Mouse (Mus musculus): ENCODE data around the gene Mrpl58.

Mrpl58 gene

GRCm38 (mm10) chr11:115403338-115404124 lies at the start of gene Mrpl58:
Mrpl58 (plus strand) TSS chr11:115403752.
- peak; percentile 85 to 92 for DNase-seq

- DNase-seq: peak; percentile 75 to 86
Observed at GRCm38 (mm10) chr11:115354183-115354582, 49.4 kb upstream of the Mrpl58 start.

- DNase-seq: peak; percentile 82 to 90
Observed at GRCm38 (mm10) chr11:115358468-115358867, 45.1 kb upstream of the Mrpl58 start.

GRCm38 (mm10) chr11:115359293-115359692 lies 44.3 kb upstream of the Mrpl58 start:
- DNase-seq: no peak

- no peak for DNase-seq
Observed at GRCm38 (mm10) chr11:115359726-115360125, 43.8 kb upstream of the Mrpl58 start.

- DNase-seq: peak; percentile 44 to 48
Observed at GRCm38 (mm10) chr11:115364136-115364535, 39.4 kb upstream of the Mrpl58 start.

- peak; percentile 53 to 65 for DNase-seq
Observed at GRCm38 (mm10) chr11:115366039-115366705, 37.4 kb upstream of the Mrpl58 start.

GRCm38 (mm10) chr11:115366706-115367394 lies 36.7 kb upstream of the Mrpl58 start:
- peak; percentile 63 to 74 for DNase-seq

GRCm38 (mm10) chr11:115367395-115367944 lies 36.1 kb upstream of the Mrpl58 start, which contains the start of gene Hid1:
Hid1 (minus strand) TSS chr11:115367756.
- DNase-seq: peak; percentile 94

- DNase-seq: no peak
Observed at GRCm38 (mm10) chr11:115370368-115370767, 33.2 kb upstream of the Mrpl58 start.

- DNase-seq: no peak
Observed at GRCm38 (mm10) chr11:115371354-115371753, 32.2 kb upstream of the Mrpl58 start.

GRCm38 (mm10) chr11:115372015-115372414 lies 31.5 kb upstream of the Mrpl58 start:
- DNase-seq: no peak

GRCm38 (mm10) chr11:115372737-115373136 lies 30.8 kb upstream of the Mrpl58 start:
- no peak for DNase-seq

- peak; percentile 78 to 83 for DNase-seq
Observed at GRCm38 (mm10) chr11:115373805-115374694, 29.5 kb upstream of the Mrpl58 start.

GRCm38 (mm10) chr11:115374695-115375425 lies 28.7 kb upstream of the Mrpl58 start:
- no peak for DNase-seq

- DNase-seq: no peak
Observed at GRCm38 (mm10) chr11:115376722-115377121, 26.8 kb upstream of the Mrpl58 start.

- DNase-seq: no peak
Observed at GRCm38 (mm10) chr11:115377254-115377653, 26.3 kb upstream of the Mrpl58 start.

GRCm38 (mm10) chr11:115377854-115378253 lies 25.7 kb upstream of the Mrpl58 start:
- DNase-seq: no peak

GRCm38 (mm10) chr11:115381276-115381675 lies 22.3 kb upstream of the Mrpl58 start:
- no peak for DNase-seq

GRCm38 (mm10) chr11:115381743-115382539 lies 21.6 kb upstream of the Mrpl58 start, which contains the start of gene Cdr2l:
Cdr2l (plus strand) TSS chr11:115381916.
- peak; percentile 93 to 97 for DNase-seq
